Mouse (Mus musculus) testis, adult 2 months (tissue): ENCODE measurements around the gene F8.
"Not testable (repeated sequence)": the region's sequence is repeated elsewhere in the genome, so short reads cannot be mapped to it uniquely, and the experiment has no call there.

ENCODE experiments used
- CTCF ChIP-seq: fragments of 200-500 bp; IDR thresholded peaks from 2 replicates; pipeline ENCODE4 v1.5.1; 2012; ENCODE audit warnings: low read depth, mild to moderate bottlenecking, inconsistent platforms, low read length, moderate library complexity; ENCODE audit not compliant: control insufficient read depth, insufficient read depth, insufficient replicate concordance
- POLR2A ChIP-seq: fragments of 200-500 bp; IDR thresholded peaks from 2 replicates; pipeline ENCODE4 v1.6.1; 2012; ENCODE audit warnings: low read depth, mild to moderate bottlenecking, inconsistent platforms, low read length, moderate library complexity; ENCODE audit not compliant: control insufficient read depth

DNA sequence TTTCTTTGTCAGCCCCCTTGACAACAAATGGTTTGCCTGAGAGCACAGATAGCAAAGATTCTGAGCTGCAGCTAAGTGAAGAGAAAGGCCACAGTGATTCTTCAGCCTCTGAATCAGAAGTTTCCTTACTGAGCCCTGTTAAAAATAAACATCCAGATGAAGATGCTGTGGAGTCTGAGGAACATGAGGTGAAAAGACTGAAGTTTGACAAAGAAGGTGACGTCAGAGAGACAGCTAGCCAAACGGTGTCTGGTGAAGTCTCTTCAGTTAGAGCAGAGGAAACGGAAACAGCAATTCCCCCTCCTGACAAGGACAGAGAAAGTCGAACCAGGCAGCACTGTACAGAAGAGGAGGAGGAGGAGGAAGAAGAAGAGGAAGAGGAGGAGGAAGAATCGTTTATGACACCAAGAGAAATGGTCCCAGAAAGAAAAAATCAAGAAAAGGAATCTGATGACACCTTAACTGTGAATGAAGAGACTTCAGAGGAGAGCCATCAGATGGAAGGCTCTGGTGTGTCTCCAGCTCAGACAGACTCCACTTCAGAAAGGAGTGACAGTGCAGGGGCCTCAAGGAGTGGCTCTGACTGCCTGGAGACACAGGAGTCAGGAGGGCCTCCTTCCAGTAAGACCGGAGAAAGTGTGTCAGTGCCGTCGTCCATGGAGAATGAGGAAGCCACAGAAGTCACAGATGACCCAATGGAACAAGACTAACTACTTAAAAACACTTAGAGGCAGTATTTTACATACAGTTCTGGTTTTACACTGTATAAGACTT lies 148.6 kb downstream of the F8 start:
- TF ChIP-seq POLR2A, CTCF: not testable (repeated sequence)
